Mouse (Mus musculus): ENCODE measurements around the gene Lipi. TPM values are rescaled to one million over a fixed set of nuclear protein-coding genes. Genes with fewer than 3 reads are reported as not detected.

Gene Lipi
- polyA plus RNA-seq (2012; rRNA removed): not detected in 2 replicates

DNA sequence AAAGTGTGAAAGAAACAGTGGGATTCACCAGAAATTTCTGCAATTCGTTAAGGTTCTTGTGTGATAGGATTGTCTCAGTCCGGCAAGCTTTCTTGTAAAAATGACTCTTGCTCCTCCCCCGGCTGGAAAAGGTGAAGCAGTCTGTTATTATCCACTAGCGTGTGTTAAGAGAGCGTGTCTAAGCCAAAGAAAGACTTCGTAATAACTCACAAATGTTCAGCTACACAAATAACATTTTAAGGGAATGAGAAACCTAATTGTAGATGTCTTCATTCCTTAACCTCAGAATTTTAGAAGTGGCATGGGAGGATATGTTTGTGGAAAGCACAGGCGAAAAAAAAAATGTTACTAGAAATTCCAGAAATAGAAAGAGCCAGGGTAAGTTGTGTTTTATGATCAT, at the start of gene Lipi:
Gene Lipi (minus strand): TSS at position 101 of the 400 bp plus-strand sequence.

DNA sequence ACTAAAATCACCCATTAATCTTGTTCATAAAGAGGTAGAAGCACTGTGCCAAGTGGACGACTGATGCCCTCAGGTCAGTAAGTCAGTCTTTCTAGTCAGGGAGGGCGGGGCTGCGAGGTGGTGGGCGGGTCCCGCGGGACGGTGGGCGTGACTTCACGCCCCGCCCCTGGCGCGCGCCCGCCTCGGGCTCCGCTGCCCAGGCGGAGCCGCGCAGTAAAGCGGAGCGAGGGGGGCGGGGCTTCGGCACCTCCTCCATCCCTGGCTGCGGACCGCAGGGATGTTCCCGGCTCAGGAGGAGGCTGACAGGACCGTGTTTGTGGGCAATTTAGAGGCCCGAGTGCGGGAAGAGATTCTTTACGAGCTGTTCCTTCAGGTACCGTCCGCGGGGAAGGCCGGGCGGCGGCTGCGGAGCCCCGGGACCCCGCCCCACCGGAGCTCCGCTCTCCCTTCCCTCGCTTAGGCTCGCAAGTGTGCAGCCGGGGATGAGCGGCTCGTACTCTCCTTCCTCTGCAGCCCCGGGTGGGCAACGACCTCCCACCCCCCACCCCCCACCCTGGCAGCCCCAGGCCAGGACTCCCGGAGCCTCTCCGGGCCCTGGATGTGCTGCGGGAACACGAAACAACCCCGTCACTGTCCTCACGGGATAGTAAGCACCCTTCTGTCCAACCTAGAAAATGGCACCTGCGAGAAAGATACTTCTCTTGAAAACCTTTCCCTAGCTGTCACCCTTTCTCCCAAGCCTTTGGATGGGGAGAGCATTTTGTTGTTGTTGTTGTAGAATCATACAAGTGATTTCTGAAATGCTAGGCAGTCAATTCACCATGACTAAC, 7.0 kb upstream of the Lipi start, which contains the start of gene Rbm11:
Gene Rbm11 (plus strand): TSS at position 174 of the 830 bp plus-strand sequence.

Other genes starting within 250 kb of the Lipi start
- gene Rbm11, start 6.8 kb upstream of the Lipi start, polyA plus RNA-seq (2012; rRNA removed): 0.02 and 0.06 TPM in 2 replicates
- gene Hspa13, start 181.0 kb upstream of the Lipi start, polyA plus RNA-seq (2012; rRNA removed): 3.8 and 4.2 TPM in 2 replicates